Mouse (Mus musculus): ENCODE results near the gene Myh11. TPM values are rescaled to one million over a fixed set of nuclear protein-coding genes. Genes with fewer than 3 reads are reported as not detected.
"Not testable (repeated sequence)": the region's sequence is repeated elsewhere in the genome, so short reads cannot be mapped to it uniquely, and the experiment has no call there.

The Myh11 gene
- total RNA-seq, 2 experiments from 2014 or later, result 14.0 to 17.0 TPM

GRCm38 (mm10) chr16:14162988-14163416 is 128.2 kb downstream of the Myh11 start, which contains the start of the genes Nde1 and Marf1:
Gene Nde1, plus strand, starts transcription at chr16:14163275.
Gene Marf1, minus strand, starts transcription at chr16:14163351.
- peak; percentile 94 for DNase-seq

GRCm38 (mm10) chr16:14160941-14161340 is 130.2 kb downstream of the Myh11 start:
- DNase-seq, result no peak

- peak; percentile 83 for DNase-seq
These were observed 131.4 kb downstream of the Myh11 start for GRCm38 (mm10) chr16:14159746-14160131.

GRCm38 (mm10) chr16:14158936-14159745 is 132.0 kb downstream of the Myh11 start:
- DNase-seq, result peak; percentile 100

- DNase-seq, result no peak
These were observed 132.6 kb downstream of the Myh11 start for GRCm38 (mm10) chr16:14158536-14158935.

- DNase-seq, result no peak
These were observed 134.9 kb downstream of the Myh11 start for GRCm38 (mm10) chr16:14156312-14156711.

- DNase-seq, result not testable (repeated sequence)
These were observed 135.5 kb downstream of the Myh11 start for GRCm38 (mm10) chr16:14155638-14156037.

GRCm38 (mm10) chr16:14151718-14152117 is 139.5 kb downstream of the Myh11 start:
- no peak for DNase-seq

- DNase-seq, result no peak
These were observed 143.5 kb downstream of the Myh11 start for GRCm38 (mm10) chr16:14147712-14148111.

Small RNAs within 50 kb of the gene (microRNA-seq; reads per million reads assigned to microRNA genes)
- gene Mir484, result 1,586 to 2,454 reads per million in 2 experiments

Other genes with a start within 250 kb of the Myh11 start
- gene Nde1, start 128.1 kb downstream of the Myh11 start, total RNA-seq (2021), result 10 to 100 TPM; 48.7 to 52.7 TPM
- gene Marf1, start 128.0 kb downstream of the Myh11 start, total RNA-seq (2021), result 10 to 100 TPM; 24.7 to 24.8 TPM
- gene Fopnl, start 26.0 kb upstream of the Myh11 start, total RNA-seq (2021), result 10 to 100 TPM; 55.9 to 56.0 TPM
- 10 to 100 TPM; 10.8 to 11.7 TPM for gene Abcc1, start 70.2 kb upstream of the Myh11 start, total RNA-seq (2021)